In the genomic region with DNA sequence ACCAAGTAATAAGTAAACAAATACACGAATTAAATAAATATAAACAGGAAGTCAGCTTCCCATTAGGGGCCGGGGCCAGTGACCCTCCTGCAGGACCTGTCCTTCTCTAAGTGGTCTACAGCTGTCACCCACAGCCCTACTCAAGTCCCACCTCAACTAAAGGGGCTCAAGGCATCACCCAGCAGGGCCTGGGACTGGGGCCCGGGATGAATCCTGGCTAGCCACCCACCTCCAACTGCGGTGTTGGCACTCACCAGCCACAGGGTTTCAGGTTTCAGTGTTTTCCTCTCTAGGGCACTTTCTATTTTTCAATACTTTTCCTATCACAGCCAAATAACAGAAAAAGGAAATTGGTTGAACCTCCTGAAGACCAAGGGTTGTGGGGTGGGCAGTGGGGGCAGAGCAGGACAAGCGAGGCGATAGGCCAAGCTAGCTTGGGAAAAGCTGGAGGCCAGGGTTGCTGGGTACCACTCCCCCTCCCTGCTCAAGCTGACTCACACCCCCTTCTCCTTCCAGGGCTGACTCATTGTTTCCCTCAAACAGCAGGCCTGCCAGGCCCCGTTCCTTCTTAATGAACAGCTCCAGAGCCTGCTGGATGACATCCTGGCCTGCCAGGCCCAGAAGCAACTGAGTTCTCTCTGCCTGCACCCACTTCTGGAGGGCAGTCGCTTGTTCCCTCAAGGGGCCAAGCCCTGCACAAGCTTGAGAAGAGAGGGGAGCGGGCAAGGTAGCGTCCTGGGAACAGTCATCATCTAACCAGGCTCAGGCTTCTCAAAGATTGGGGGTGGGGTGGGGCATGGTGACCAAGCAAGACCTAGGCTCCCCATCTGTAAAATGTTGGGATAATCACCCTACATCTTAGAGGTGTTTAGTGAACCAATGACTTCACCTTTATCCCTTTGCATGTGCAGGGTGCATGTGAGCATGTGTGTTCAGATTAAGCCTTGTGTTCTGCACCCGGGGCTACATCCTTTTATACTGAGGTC, we compare ENCODE assay signal across 8 mouse cellular contexts. TPM values are rescaled to one million over a fixed set of nuclear protein-coding genes. Genes with fewer than 3 reads are reported as not detected.
DNase-seq lines count a peak whose midpoint lies in the region; ATAC-seq lines count a peak whose summit lies in the region.

No protein-coding gene starts in this region.

- H3K4me2 ChIP-seq in embryonic facial prominence, embryonic 13.5 days = no peak overlapping the region
- H3K4me2 ChIP-seq in intestine, embryonic 15.5 days (replicated peaks) = no peak overlapping the region
- no peak overlapping the region for H3K4me2 ChIP-seq in stomach, embryonic 14.5 days (replicated peaks; ENCODE audit: low read depth, low read length)

- H3K27me3 ChIP-seq in embryonic facial prominence, embryonic 13.5 days = no peaks in the 10 kb centered on the region
- H3K27me3 ChIP-seq in intestine, embryonic 15.5 days (replicated peaks) = no peaks in the 10 kb centered on the region
- no peaks in the 10 kb centered on the region for H3K27me3 ChIP-seq in stomach, embryonic 14.5 days (ENCODE audit: control insufficient read depth, insufficient read depth, low read length)

- H3K4me3 ChIP-seq in embryonic facial prominence, embryonic 13.5 days = no peak overlapping the region
- no peak overlapping the region for H3K4me3 ChIP-seq in intestine, embryonic 15.5 days (replicated peaks)
- no peak overlapping the region for H3K4me3 ChIP-seq in stomach, embryonic 14.5 days (ENCODE audit: low read depth, low read length)

- peak overlapping the region; percentile 84 for H3K27ac ChIP-seq in embryonic facial prominence, embryonic 13.5 days
- peak overlapping the region; percentile 58 for H3K27ac ChIP-seq in intestine, embryonic 15.5 days
- peak overlapping the region; percentile 44; the same call in 1 of the 2 replicates for H3K27ac ChIP-seq in stomach, embryonic 14.5 days (ENCODE audit: low read length)

- WGBS in embryonic facial prominence, embryonic 13.5 days = 31% methylated on average over 11 of the region's 11 CpGs
- 32% methylated on average over 11 of the region's 11 CpGs for WGBS in intestine, embryonic 15.5 days
- 32% methylated on average over 11 of the region's 11 CpGs for WGBS in stomach, embryonic 14.5 days

- H3K36me3 ChIP-seq in embryonic facial prominence, embryonic 13.5 days = no peaks in the 10 kb centered on the region
- H3K36me3 ChIP-seq in intestine, embryonic 15.5 days = no peaks in the 10 kb centered on the region
- H3K36me3 ChIP-seq in stomach, embryonic 14.5 days (ENCODE audit: control insufficient read depth, insufficient read depth, low read length) = no peaks in the 10 kb centered on the region

- H3K9me3 ChIP-seq in embryonic facial prominence, embryonic 13.5 days = no peaks in the 10 kb centered on the region
- H3K9me3 ChIP-seq in intestine, embryonic 15.5 days = no peaks in the 10 kb centered on the region
- no peaks in the 10 kb centered on the region for H3K9me3 ChIP-seq in stomach, embryonic 14.5 days (ENCODE audit: control insufficient read depth, low read depth, low read length)

- peak; percentile 56; the same call in 1 of the 2 replicates for ATAC-seq in embryonic facial prominence, embryonic 13.5 days (ENCODE audit: insufficient number of reproducible peaks, insufficient read depth, low FRiP score, low TSS enrichment, low read depth)
- ATAC-seq in intestine, embryonic 15.5 days = peak; percentile 63
- ATAC-seq in stomach, embryonic 14.5 days (ENCODE audit: insufficient number of reproducible peaks, insufficient read depth, low FRiP score, low read depth) = peak; percentile 74

- peak; percentile 99 for DNase-seq in 3T3-L1 (ENCODE audit: low read depth, low spot score)
- peak; percentile 90 for DNase-seq in adrenal gland, postnatal 14 days
- DNase-seq in heart, adult 11 months = peak; percentile 99
- peak; percentile 66 to 78 for DNase-seq in left cerebral cortex, adult 9 months (ENCODE audit: low spot score in 2 of 2)
- DNase-seq in lung, postnatal 36 days = peak; percentile 88

- peak overlapping the region; percentile 47; the same call in 1 of the 2 replicates for H3K9ac ChIP-seq in embryonic facial prominence, embryonic 13.5 days
- no peak overlapping the region for H3K9ac ChIP-seq in intestine, embryonic 15.5 days
- H3K9ac ChIP-seq in stomach, embryonic 14.5 days (replicated peaks; ENCODE audit: low read depth, low read length) = no peak overlapping the region

- peaks cover 47% of the 10 kb centered on the region for H3K4me1 ChIP-seq in embryonic facial prominence, embryonic 13.5 days
- peaks cover 54% of the 10 kb centered on the region for H3K4me1 ChIP-seq in intestine, embryonic 15.5 days (replicated peaks)
- H3K4me1 ChIP-seq in stomach, embryonic 14.5 days (ENCODE audit: control insufficient read depth, insufficient read depth, low read length) = peaks cover 27% of the 10 kb centered on the region

RNA-seq across cellular contexts. Expression of gene Zfp36l2, which starts 39.0 kb away (rescaled TPM):
- 73.8 and 85.4 TPM in 2 replicates for total RNA-seq in adrenal gland, postnatal 14 days (2021)
- 20.8 and 21.3 TPM in 2 replicates for polyA plus RNA-seq in embryonic facial prominence, embryonic 13.5 days (2015; fragmentation: Nextera tagmentation; extraction: Ambion mirVana)
- 23.2 and 29.7 TPM in 2 replicates for polyA plus RNA-seq in intestine, embryonic 15.5 days (2015; fragmentation: Nextera tagmentation; extraction: Ambion mirVana)
- 31.2 and 33.2 TPM in 2 replicates for polyA plus RNA-seq in stomach, embryonic 14.5 days (2014; fragmentation: Nextera tagmentation; extraction: Ambion mirVana)
